Mouse (Mus musculus): ENCODE measurements around the gene Odf2l. TPM values are rescaled to one million over a fixed set of nuclear protein-coding genes. Genes with fewer than 3 reads are reported as not detected.

Odf2l gene
- polyA plus RNA-seq, 1 experiment from 2014 or later, result 17.4 TPM

GRCm38 (mm10) chr3:145131210-145131868 lies 13.0 kb downstream of the Odf2l start:
- Histone ChIP-seq H3K36me3 (ENCODE audit: insufficient read depth) (peaks cover 32% of the 10 kb centered on the region), H3K4me1 (ENCODE audit: insufficient read depth) (no peaks in the 10 kb centered on the region), H3K9ac (no peak overlapping the region), H3K27ac (ENCODE audit: low read depth) (no peak overlapping the region), H3K9me3 (ENCODE audit: low read depth, low read length) (no peaks in the 10 kb centered on the region), H3K4me2 (no peak overlapping the region), H3K4me3 (ENCODE audit: low read depth, low read length) (no peak overlapping the region), H3K27me3 (ENCODE audit: insufficient read depth, low read length) (no peaks in the 10 kb centered on the region)
- TF ChIP-seq CTCF (IDR thresholded peaks at IDR 0.05; ENCODE audit: low read depth), result peak; percentile 75
- ATAC-seq (ENCODE audit: insufficient read depth), result peak; percentile 71; the same call in 1 of the 2 replicates
- WGBS, result 13% methylated on average over 3 of the region's 3 CpGs
- DNase-seq, result peak; percentile 79

GRCm38 (mm10) chr3:145140236-145140635 lies 21.8 kb downstream of the Odf2l start:
- Histone ChIP-seq H3K4me3 (ENCODE audit: low read depth, low read length) (no peak overlapping the region), H3K36me3 (ENCODE audit: insufficient read depth) (0 out of 2 replicates have a peak, but pooled peaks cover 7% of the 10 kb centered on the region), H3K4me2 (no peak overlapping the region), H3K27me3 (ENCODE audit: insufficient read depth, low read length) (no peaks in the 10 kb centered on the region), H3K9me3 (ENCODE audit: low read depth, low read length) (no peaks in the 10 kb centered on the region), H3K4me1 (ENCODE audit: insufficient read depth) (no peaks in the 10 kb centered on the region), H3K9ac (no peak overlapping the region), H3K27ac (ENCODE audit: low read depth) (no peak overlapping the region)
- DNase-seq (no peak), ATAC-seq (ENCODE audit: insufficient read depth) (no peak)
- no peak for TF ChIP-seq CTCF (IDR thresholded peaks at IDR 0.05; ENCODE audit: low read depth)
- whole genome bisulfite sequencing, result 70% methylated on average over 4 of the region's 4 CpGs

- no peak overlapping the region for H3K4me3 ChIP-seq (ENCODE audit: low read depth, low read length)
- H3K9ac ChIP-seq, result no peak overlapping the region
- H3K27ac ChIP-seq (ENCODE audit: low read depth), result no peak overlapping the region
- TF ChIP-seq CTCF (IDR thresholded peaks at IDR 0.05; ENCODE audit: low read depth), result no peak
- no peak overlapping the region for H3K4me2 ChIP-seq
- 0 out of 2 replicates have a peak, but pooled peaks cover 8% of the 10 kb centered on the region for H3K36me3 ChIP-seq (ENCODE audit: insufficient read depth)
- no peaks in the 10 kb centered on the region for H3K4me1 ChIP-seq (ENCODE audit: insufficient read depth)
- no peaks in the 10 kb centered on the region for H3K9me3 ChIP-seq (ENCODE audit: low read depth, low read length)
- no peak for ATAC-seq (ENCODE audit: insufficient read depth)
- DNase-seq, result no peak
- no peaks in the 10 kb centered on the region for H3K27me3 ChIP-seq (ENCODE audit: insufficient read depth, low read length)
Observed at GRCm38 (mm10) chr3:145142925-145143324, 24.5 kb downstream of the Odf2l start.

- WGBS, result 69% methylated on average over 10 of the region's 10 CpGs
- Histone ChIP-seq H3K4me3 (ENCODE audit: low read depth, low read length) (no peak overlapping the region), H3K4me1 (ENCODE audit: insufficient read depth) (no peaks in the 10 kb centered on the region), H3K27ac (ENCODE audit: low read depth) (no peak overlapping the region), H3K27me3 (ENCODE audit: insufficient read depth, low read length) (no peaks in the 10 kb centered on the region), H3K36me3 (ENCODE audit: insufficient read depth) (0 out of 2 replicates have a peak, but pooled peaks cover 11% of the 10 kb centered on the region), H3K4me2 (no peak overlapping the region), H3K9ac (no peak overlapping the region), H3K9me3 (ENCODE audit: low read depth, low read length) (no peaks in the 10 kb centered on the region)
- DNase-seq, result no peak
- no peak for ATAC-seq (ENCODE audit: insufficient read depth)
- no peak for TF ChIP-seq CTCF (IDR thresholded peaks at IDR 0.05; ENCODE audit: low read depth)
Observed at GRCm38 (mm10) chr3:145143856-145144255, 25.5 kb downstream of the Odf2l start.

GRCm38 (mm10) chr3:145146871-145147270 lies 28.5 kb downstream of the Odf2l start:
- 82% methylated on average over 9 of the region's 9 CpGs for WGBS
- ATAC-seq (ENCODE audit: insufficient read depth), result no peak

GRCm38 (mm10) chr3:145147483-145147882 lies 29.1 kb downstream of the Odf2l start:
- DNase-seq, result peak; percentile 38
- H3K36me3 ChIP-seq (ENCODE audit: insufficient read depth), result peaks cover 21% of the 10 kb centered on the region; the same call in 1 of the 2 replicates
- H3K4me3 ChIP-seq (ENCODE audit: low read depth, low read length), result no peak overlapping the region
- no peak overlapping the region for H3K4me2 ChIP-seq
- ATAC-seq (ENCODE audit: insufficient read depth), result no peak
- H3K4me1 ChIP-seq (ENCODE audit: insufficient read depth), result no peaks in the 10 kb centered on the region
- no peaks in the 10 kb centered on the region for H3K9me3 ChIP-seq (ENCODE audit: low read depth, low read length)
- H3K27me3 ChIP-seq (ENCODE audit: insufficient read depth, low read length), result no peaks in the 10 kb centered on the region
- H3K9ac ChIP-seq, result no peak overlapping the region
- TF ChIP-seq CTCF (IDR thresholded peaks at IDR 0.05; ENCODE audit: low read depth), result peak; percentile 60
- H3K27ac ChIP-seq (ENCODE audit: low read depth), result no peak overlapping the region
- 74% methylated on average over 2 of the region's 2 CpGs for WGBS

More at GRCm38 (mm10) chr3:145146871-145147270, 28.5 kb downstream of the Odf2l start:
- peaks cover 21% of the 10 kb centered on the region; the same call in 1 of the 2 replicates for H3K36me3 ChIP-seq (ENCODE audit: insufficient read depth)
- no peak overlapping the region for H3K27ac ChIP-seq (ENCODE audit: low read depth)
- DNase-seq, result no peak
- H3K9ac ChIP-seq, result no peak overlapping the region
- H3K4me3 ChIP-seq (ENCODE audit: low read depth, low read length), result no peak overlapping the region
- H3K4me2 ChIP-seq, result no peak overlapping the region
- no peak for TF ChIP-seq CTCF (IDR thresholded peaks at IDR 0.05; ENCODE audit: low read depth)
- no peaks in the 10 kb centered on the region for H3K27me3 ChIP-seq (ENCODE audit: insufficient read depth, low read length)
- H3K4me1 ChIP-seq (ENCODE audit: insufficient read depth), result no peaks in the 10 kb centered on the region
- no peaks in the 10 kb centered on the region for H3K9me3 ChIP-seq (ENCODE audit: low read depth, low read length)

- Histone ChIP-seq H3K4me3 (ENCODE audit: low read depth, low read length) (no peak overlapping the region), H3K27me3 (ENCODE audit: insufficient read depth, low read length) (no peaks in the 10 kb centered on the region), H3K4me2 (no peak overlapping the region), H3K9ac (no peak overlapping the region), H3K4me1 (ENCODE audit: insufficient read depth) (no peaks in the 10 kb centered on the region), H3K9me3 (ENCODE audit: low read depth, low read length) (no peaks in the 10 kb centered on the region), H3K27ac (ENCODE audit: low read depth) (no peak overlapping the region), H3K36me3 (ENCODE audit: insufficient read depth) (peaks cover 21% of the 10 kb centered on the region; the same call in 1 of the 2 replicates)
- DNase-seq, result no peak
- no peak for TF ChIP-seq CTCF (IDR thresholded peaks at IDR 0.05; ENCODE audit: low read depth)
- no peak for ATAC-seq (ENCODE audit: insufficient read depth)
Observed at GRCm38 (mm10) chr3:145147952-145148351, 29.6 kb downstream of the Odf2l start.
